Mouse (Mus musculus): ENCODE measurements around the gene Cdh4.

Cdh4 gene

GRCm38 (mm10) chr2:179688976-179689375 is 246.7 kb downstream of the Cdh4 start:
- no peak for DNase-seq

GRCm38 (mm10) chr2:179689761-179690160 is 247.5 kb downstream of the Cdh4 start:
- DNase-seq = no peak

GRCm38 (mm10) chr2:179690571-179690970 is 248.3 kb downstream of the Cdh4 start:
- DNase-seq = no peak

- DNase-seq = no peak
Measured at GRCm38 (mm10) chr2:179694936-179695335, 252.7 kb downstream of the Cdh4 start.

- DNase-seq = no peak
Measured at GRCm38 (mm10) chr2:179697601-179698000, 255.4 kb downstream of the Cdh4 start.

- DNase-seq = peak; percentile 45
Measured at GRCm38 (mm10) chr2:179698196-179698985, 256.2 kb downstream of the Cdh4 start.

GRCm38 (mm10) chr2:179705043-179705442 is 262.8 kb downstream of the Cdh4 start:
- DNase-seq = no peak

GRCm38 (mm10) chr2:179705461-179705860 is 263.2 kb downstream of the Cdh4 start:
- peak; percentile 36 for DNase-seq

- peak; percentile 22 for DNase-seq
Measured at GRCm38 (mm10) chr2:179706616-179707015, 264.4 kb downstream of the Cdh4 start.

- DNase-seq = no peak
Measured at GRCm38 (mm10) chr2:179709111-179709510, 266.9 kb downstream of the Cdh4 start.

GRCm38 (mm10) chr2:179712690-179713089 is 270.5 kb downstream of the Cdh4 start:
- DNase-seq = no peak

GRCm38 (mm10) chr2:179713326-179713725 is 271.1 kb downstream of the Cdh4 start:
- DNase-seq = no peak

GRCm38 (mm10) chr2:179714145-179714544 is 271.9 kb downstream of the Cdh4 start:
- peak; percentile 20 for DNase-seq

- no peak for DNase-seq
Measured at GRCm38 (mm10) chr2:179715375-179715774, 273.1 kb downstream of the Cdh4 start.

GRCm38 (mm10) chr2:179720366-179720765 is 278.1 kb downstream of the Cdh4 start:
- DNase-seq = no peak

- DNase-seq = no peak
Measured at GRCm38 (mm10) chr2:179721534-179722516, 279.6 kb downstream of the Cdh4 start.

- no peak for DNase-seq
Measured at GRCm38 (mm10) chr2:179722776-179723386, 280.6 kb downstream of the Cdh4 start.

GRCm38 (mm10) chr2:179723401-179723800 is 281.2 kb downstream of the Cdh4 start:
- DNase-seq = no peak

GRCm38 (mm10) chr2:179729002-179729401 is 286.8 kb downstream of the Cdh4 start:
- peak; percentile 45 for DNase-seq

GRCm38 (mm10) chr2:179729802-179730201 is 287.6 kb downstream of the Cdh4 start:
- DNase-seq = no peak

- DNase-seq = no peak
Measured at GRCm38 (mm10) chr2:179733141-179733831, 291.1 kb downstream of the Cdh4 start.

- no peak for DNase-seq
Measured at GRCm38 (mm10) chr2:179742419-179742818, 300.2 kb downstream of the Cdh4 start.

GRCm38 (mm10) chr2:179742828-179743227 is 300.6 kb downstream of the Cdh4 start:
- DNase-seq = no peak

Measured in cerebellum, adult 9-10 months (tissue).